Mouse (Mus musculus) spleen, adult 2 months (tissue): ENCODE results near the gene Bpifb2.

Source experiments
- CTCF ChIP-seq: fragments of 200-500 bp; IDR thresholded peaks from 2 replicates; pipeline ENCODE4 v1.5.1; 2011; ENCODE audit warnings: mild to moderate bottlenecking, inconsistent platforms; ENCODE audit not compliant: insufficient read depth, insufficient read length, insufficient replicate concordance; ENCODE audit errors: extremely low read depth
- POLR2A ChIP-seq: fragments of 200-500 bp; IDR thresholded peaks from 2 replicates; pipeline ENCODE4 v1.6.1; 2011; ENCODE audit warnings: low read depth, low read length, inconsistent platforms

DNA sequence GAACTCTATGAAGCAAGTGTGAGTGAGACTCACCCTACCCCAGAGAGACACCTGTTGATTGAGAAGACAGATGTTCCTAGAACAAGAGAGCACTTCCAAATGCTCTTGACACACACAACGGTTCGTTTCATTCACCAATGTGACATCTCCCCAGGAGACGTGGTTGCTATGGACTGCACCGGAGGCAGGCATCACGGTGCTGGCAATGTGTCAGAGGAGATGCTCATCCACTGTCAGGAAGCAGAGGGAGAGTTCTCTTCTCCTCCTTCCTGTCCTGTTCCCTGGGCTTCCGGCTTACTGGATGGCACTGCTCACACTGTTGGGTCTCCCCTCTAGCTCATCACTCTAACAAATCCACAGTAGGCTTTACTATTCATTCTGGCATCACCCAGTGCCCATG, 58.5 kb downstream of the Bpifb2 start:
- TF ChIP-seq POLR2A (no peak), CTCF (no peak)
